Mouse (Mus musculus) spleen, postnatal 10 days (tissue): ENCODE data around the gene Dysf.

Experiments used
- DNase-seq, 2 experiments: peaks; one replicate each; pipeline ENCODE4 v3.0.0; 2021 to 2022; ENCODE audit warnings: low spot score in 2 of 2

Dysf gene

GRCm38 (mm10) chr6:84050238-84050637 lies 41.8 kb downstream of the Dysf start:
- DNase-seq, result no peak

- DNase-seq, result no peak
Measured at GRCm38 (mm10) chr6:84051032-84051431, 42.6 kb downstream of the Dysf start.

GRCm38 (mm10) chr6:84053874-84054530 lies 45.6 kb downstream of the Dysf start:
- DNase-seq, result no peak

GRCm38 (mm10) chr6:84055619-84056018 lies 47.2 kb downstream of the Dysf start:
- no peak for DNase-seq

GRCm38 (mm10) chr6:84057216-84057615 lies 48.8 kb downstream of the Dysf start:
- DNase-seq, result no peak

GRCm38 (mm10) chr6:84058671-84059141 lies 50.3 kb downstream of the Dysf start:
- DNase-seq, result no peak

- no peak for DNase-seq
Measured at GRCm38 (mm10) chr6:84059771-84060414, 51.5 kb downstream of the Dysf start.

GRCm38 (mm10) chr6:84061328-84061727 lies 52.9 kb downstream of the Dysf start:
- peak; percentile 16 to 70 for DNase-seq

- DNase-seq, result no peak
Measured at GRCm38 (mm10) chr6:84062541-84062940, 54.2 kb downstream of the Dysf start.

- no peak for DNase-seq
Measured at GRCm38 (mm10) chr6:84068236-84068635, 59.8 kb downstream of the Dysf start.

GRCm38 (mm10) chr6:84070251-84070650 lies 61.9 kb downstream of the Dysf start:
- DNase-seq, result no peak

GRCm38 (mm10) chr6:84072574-84072973 lies 64.2 kb downstream of the Dysf start:
- peak in 1 of 2 experiments; percentile 41 for DNase-seq

GRCm38 (mm10) chr6:84078172-84078571 lies 69.8 kb downstream of the Dysf start:
- DNase-seq, result no peak

GRCm38 (mm10) chr6:84080631-84081030 lies 72.2 kb downstream of the Dysf start:
- DNase-seq, result no peak

GRCm38 (mm10) chr6:84084757-84085156 lies 76.4 kb downstream of the Dysf start:
- no peak for DNase-seq

GRCm38 (mm10) chr6:84093473-84093872 lies 85.1 kb downstream of the Dysf start:
- no peak for DNase-seq

- no peak for DNase-seq
Measured at GRCm38 (mm10) chr6:84094536-84094935, 86.1 kb downstream of the Dysf start.

- peak; percentile 59 to 80 for DNase-seq
Measured at GRCm38 (mm10) chr6:84094998-84095397, 86.6 kb downstream of the Dysf start.

GRCm38 (mm10) chr6:84095882-84096281 lies 87.5 kb downstream of the Dysf start:
- DNase-seq, result peak; percentile 12 to 32

- DNase-seq, result no peak
Measured at GRCm38 (mm10) chr6:84102002-84102401, 93.6 kb downstream of the Dysf start.

- no peak for DNase-seq
Measured at GRCm38 (mm10) chr6:84105148-84106022, 97.0 kb downstream of the Dysf start.

- no peak for DNase-seq
Measured at GRCm38 (mm10) chr6:84106082-84106481, 97.7 kb downstream of the Dysf start.
